Mouse (Mus musculus): ENCODE results near the gene Pla2g3.

GRCm38 (mm10) chr11:3502459-3503072 is 14.5 kb downstream of the Pla2g3 start:
- no peak for TF ChIP-seq POLR2A (IDR thresholded peaks at IDR 0.05; ENCODE audit: insufficient read length, low read depth)
- no peak for TF ChIP-seq MYOG (IDR thresholded peaks at IDR 0.05; ENCODE audit: control insufficient read depth in 1 of 3, insufficient read depth in 1 of 3, insufficient read length in 2 of 3, low read depth in 2 of 3)
- no peak for TF ChIP-seq E2F4 (IDR thresholded peaks at IDR 0.05; ENCODE audit: insufficient read depth)
- TF ChIP-seq TCF12 (IDR thresholded peaks at IDR 0.05; ENCODE audit: insufficient read depth, poor library complexity, severe bottlenecking), result no peak
- TF ChIP-seq MAX (IDR thresholded peaks at IDR 0.05; ENCODE audit: low read depth), result no peak
- TF ChIP-seq POLR2AphosphoS2 (IDR thresholded peaks at IDR 0.05; ENCODE audit: insufficient read length, low read depth), result no peak

All from myocyte (in vitro differentiated cells).